In genomic region chr10:63153563-63153962, GRCm38 (mm10) we compare ENCODE assay signal across 7 mouse cellular contexts. TPM values are rescaled to one million over a fixed set of nuclear protein-coding genes. Genes with fewer than 3 reads are reported as not detected.
A peak's percentile ranks its signal among the peaks of the same experiment; 100 is the strongest.
DNase-seq lines count a peak whose midpoint lies in the region; ATAC-seq lines count a peak whose summit lies in the region.

No protein-coding gene starts in this region.

- ATAC-seq in frontal cortex, adult (ENCODE audit: low TSS enrichment), result peak; percentile 8; the same call in 1 of the 2 replicates

- DNase-seq in B cell, adult 2 months, result peak; percentile 88 to 91
- DNase-seq in CD8-positive naive resting alpha-beta T cell, adult 2 months (ENCODE audit: low read depth in 2 of 2, low spot score in 2 of 2), result peak; percentile 64 to 77
- DNase-seq in c-Kit-positive CD71-negative TER-119-negative erythroid progenitor cells, embryonic 14.5 days (ENCODE audit: low read depth), result peak; percentile 64
- peak; percentile 35 to 83 for DNase-seq in layer of hippocampus, adult 18-20 months (ENCODE audit: low spot score in 2 of 2)
- DNase-seq in lung, postnatal 25 days (ENCODE audit: low spot score), result peak; percentile 82
- peak; percentile 37 for DNase-seq in skeletal muscle tissue, adult 2 months (ENCODE audit: low read depth, low spot score)

RNA-seq across cellular contexts. Expression of gene Mypn, which starts 50.2 kb away (rescaled TPM):
- 1 to 10 TPM; 1.7 to 2.4 TPM for total RNA-seq in layer of hippocampus, adult 18-20 months (2021)

RNA-seq across cellular contexts. Expression of gene Atoh7, which starts 54.1 kb away (rescaled TPM):
- 1 to 10 TPM in 1 of 2 experiments, under 1 TPM in 1; 0.79 to 2.4 TPM for total RNA-seq in layer of hippocampus, adult 18-20 months (2021)

Comparison
In these comparisons a context has a peak if more than half of its experiments do, and no peak if none do; other contexts are left out.
1. Peak in every context shown above with its lines: DNase-seq and ATAC-seq.
2. DNase-seq: peak in every context shown above with its lines; median percentile 90 in B cell, adult 2 months; 82 in lung, postnatal 25 days; 70 in CD8-positive naive resting alpha-beta T cell, adult 2 months; 64 in c-Kit-positive CD71-negative TER-119-negative erythroid progenitor cells, embryonic 14.5 days; 59 in layer of hippocampus, adult 18-20 months; 37 in skeletal muscle tissue, adult 2 months.